Mouse (Mus musculus): ENCODE data around the gene Patz1.

DNA sequence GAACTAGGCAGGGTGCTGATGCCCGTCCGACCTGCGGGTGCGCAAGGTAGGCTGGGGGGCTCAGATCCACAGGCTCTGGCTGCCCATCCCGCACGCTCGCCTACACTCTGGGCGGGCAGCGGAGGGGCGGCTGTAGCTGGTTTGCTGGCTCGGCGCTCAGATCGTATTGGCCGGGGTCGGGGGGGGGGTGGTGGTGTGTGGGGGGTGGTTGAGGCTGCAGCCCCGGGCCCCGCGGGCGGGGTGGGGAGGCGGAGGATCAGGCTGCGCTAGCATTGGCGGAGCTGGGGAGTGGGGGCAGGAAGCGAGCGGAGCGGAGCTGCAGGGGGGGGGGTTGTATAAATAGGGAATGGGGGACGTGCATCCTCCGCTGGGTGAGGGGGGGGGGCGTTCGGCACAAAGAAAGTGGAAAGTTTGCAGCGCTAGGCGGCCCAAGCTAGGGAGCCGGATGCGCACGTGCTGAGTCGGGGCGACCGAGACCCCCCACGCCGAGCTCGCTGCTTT, 678 bp downstream of the Patz1 start:
- TF ChIP-seq CTCF (IDR thresholded peaks at IDR 0.05; ENCODE audit: low read depth, low read length) (no peak), POLR2A (IDR thresholded peaks at IDR 0.05; ENCODE audit: borderline replicate concordance, low read depth, low read length) (no peak)
